Mouse (Mus musculus): ENCODE data around the gene Ssr2.
"Not testable (repeated sequence)": the region's sequence is repeated elsewhere in the genome, so short reads cannot be mapped to it uniquely, and the experiment has no call there.

- not testable (repeated sequence) for TF ChIP-seq CTCF, EP300 (IDR thresholded peaks at IDR 0.05)
Observed at GRCm38 (mm10) chr3:88605666-88606065, 30.0 kb downstream of the Ssr2 start, which contains the start of gene Arhgef2.

Data from lung, postnatal 0 days (tissue).